Mouse (Mus musculus): Measurements from ENCODE around the gene Hist2h2bb.

The Hist2h2bb gene

DNA sequence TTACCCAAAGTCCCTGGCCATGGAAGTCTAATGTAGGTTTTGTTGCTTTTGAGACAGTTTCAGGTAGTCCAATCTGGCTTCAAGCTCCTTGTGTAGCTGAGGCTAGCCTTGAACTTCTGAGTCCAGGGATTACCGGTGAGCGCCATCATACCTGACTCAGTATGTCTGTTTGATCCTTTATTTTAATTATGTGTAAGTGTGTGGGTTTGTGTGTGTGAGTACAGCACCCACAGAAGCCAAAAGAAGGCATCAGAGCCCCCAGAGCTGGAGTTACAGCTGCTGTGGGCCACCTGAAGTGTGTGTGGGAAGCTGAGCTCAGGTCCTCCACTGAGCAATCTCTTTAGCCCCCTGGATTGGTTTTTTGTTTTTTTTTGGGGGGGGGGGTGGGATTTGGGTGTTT is 30.0 kb downstream of the Hist2h2bb start:
- POLR2A ChIA-PET: interaction anchor here in 3 of 4 experiments (0.6 to 2.7 kb wide), 5 partner anchors 10 to 115 kb away, joined by 3 to 16 read pairs (median 4); partner anchors contain the start of genes Hist2h2bb (in 1 of the 3) and Hist2h3b (in 1 of the 3)
- CTCF ChIA-PET: interaction anchor here in 2 of 4 experiments (0.6 to 1.2 kb wide), 3 partner anchors 22 to 696 kb away, joined by 3 to 4 read pairs (median 3); no protein-coding TSS in a partner anchor

DNA sequence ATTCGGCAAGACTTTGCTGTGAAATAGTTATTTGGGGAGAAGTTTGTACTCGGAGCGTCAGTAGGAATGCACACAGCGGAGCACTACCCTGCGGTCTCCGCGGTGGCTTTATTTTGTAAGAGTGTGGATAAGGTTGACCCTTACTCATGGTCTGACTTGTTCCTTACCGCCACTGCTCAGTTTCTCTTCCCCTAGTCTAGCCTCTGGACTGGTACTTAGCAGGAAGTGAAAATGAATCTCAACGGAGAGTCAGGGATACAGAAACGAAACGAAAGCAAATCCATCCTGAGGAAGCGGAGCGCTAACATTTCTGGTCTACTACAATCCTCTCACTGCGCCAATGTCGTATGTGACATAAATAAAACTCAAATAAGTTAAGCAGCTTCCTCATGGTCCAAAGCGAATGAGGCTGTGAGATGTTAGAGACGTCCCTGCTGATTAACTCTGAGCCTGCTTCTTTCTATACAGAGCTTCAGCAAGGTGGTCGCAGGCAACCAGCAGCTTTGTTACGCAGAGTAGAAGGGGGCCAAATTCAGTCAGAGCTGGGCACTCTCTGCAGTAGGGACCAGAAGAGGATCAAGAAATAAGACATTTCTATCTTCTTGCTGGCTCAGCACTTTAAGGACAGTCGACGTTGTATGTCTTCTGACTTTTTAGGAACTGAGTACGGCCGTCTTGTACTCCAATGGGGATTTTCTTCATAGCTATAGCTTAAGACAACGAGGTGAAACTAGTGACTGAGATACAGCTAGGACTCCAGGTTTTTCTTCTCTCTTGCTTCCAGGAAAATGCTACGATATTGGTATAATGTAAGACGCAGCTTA is 31.4 kb downstream of the Hist2h2bb start:
- ChIA-PET CTCF (interaction anchor here in 3 of 4 experiments (0.6 to 2.2 kb wide), 6 partner anchors 13 to 1182 kb away, joined by 3 to 8 read pairs (median 3); no protein-coding TSS in a partner anchor), POLR2A (interaction anchor here in 3 of 4 experiments (0.6 to 2.7 kb wide), 14 partner anchors 8 to 419 kb away, joined by 3 to 16 read pairs (median 3); partner anchors contain the start of genes Hist2h2bb (in 2 of the 3), Ciart (in 1 of the 3), Hist2h3b (in 1 of the 3) and Polr3gl (in 1 of the 3))

DNA sequence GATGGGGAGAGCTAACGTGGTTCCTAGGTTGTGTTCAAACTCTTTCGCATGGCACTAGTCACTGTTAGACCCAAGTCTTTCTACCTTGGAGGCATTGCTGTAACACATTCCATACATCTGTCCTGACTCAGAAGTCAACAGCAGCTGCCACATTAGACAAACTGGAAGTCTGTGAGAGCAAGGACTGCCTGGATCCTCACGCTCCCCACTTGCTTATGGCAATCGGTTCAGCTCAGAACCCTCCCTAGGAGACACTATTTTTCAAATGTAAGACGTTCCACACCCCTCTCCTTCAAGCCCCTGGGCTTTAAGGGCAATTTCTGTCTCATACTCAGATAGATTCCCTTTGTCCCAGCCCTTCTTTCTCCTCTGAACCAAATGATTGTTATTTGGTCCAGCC is 32.5 kb downstream of the Hist2h2bb start:
- ChIA-PET POLR2A (interaction anchor here in 3 of 4 experiments (0.5 to 2.7 kb wide), 7 partner anchors 9 to 139 kb away, joined by 3 to 16 read pairs (median 3); partner anchors contain the start of genes Hist2h2bb (in 1 of the 3) and Hist2h3b (in 1 of the 3)), CTCF (interaction anchor here in 3 of 4 experiments (0.6 to 2.2 kb wide), 3 partner anchors 15 to 24 kb away, joined by 3 to 8 read pairs (median 3); no protein-coding TSS in a partner anchor)

DNA sequence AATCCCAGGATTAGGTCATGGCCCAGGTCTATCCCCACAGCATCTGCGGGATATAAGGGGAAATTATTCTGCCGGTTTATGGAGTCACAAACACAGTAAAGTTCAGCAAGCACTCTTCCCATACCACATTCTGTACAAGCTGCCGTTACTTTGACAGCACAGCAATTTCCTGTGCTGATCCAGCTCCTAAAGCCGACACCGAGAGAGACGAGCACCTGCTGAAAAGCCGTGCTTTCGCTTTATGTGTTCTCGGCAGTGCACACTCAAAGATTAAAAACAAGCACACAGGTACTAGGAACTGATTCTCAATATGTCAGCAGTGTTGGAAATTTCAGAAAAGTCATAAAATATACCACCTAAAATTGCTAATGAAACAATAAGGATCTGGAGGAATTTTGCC is 37.0 kb downstream of the Hist2h2bb start:
- CTCF ChIA-PET: interaction anchor here in 1 of 4 experiments (0.5 to 0.6 kb wide), 2 partner anchors 138 to 333 kb away, joined by 3 to 8 read pairs; no protein-coding TSS in a partner anchor
- POLR2A ChIA-PET: interaction anchor here in 2 of 4 experiments (0.6 to 4.4 kb wide), 2 partner anchors 10 to 29 kb away, joined by 3 to 18 read pairs; no protein-coding TSS in a partner anchor

DNA sequence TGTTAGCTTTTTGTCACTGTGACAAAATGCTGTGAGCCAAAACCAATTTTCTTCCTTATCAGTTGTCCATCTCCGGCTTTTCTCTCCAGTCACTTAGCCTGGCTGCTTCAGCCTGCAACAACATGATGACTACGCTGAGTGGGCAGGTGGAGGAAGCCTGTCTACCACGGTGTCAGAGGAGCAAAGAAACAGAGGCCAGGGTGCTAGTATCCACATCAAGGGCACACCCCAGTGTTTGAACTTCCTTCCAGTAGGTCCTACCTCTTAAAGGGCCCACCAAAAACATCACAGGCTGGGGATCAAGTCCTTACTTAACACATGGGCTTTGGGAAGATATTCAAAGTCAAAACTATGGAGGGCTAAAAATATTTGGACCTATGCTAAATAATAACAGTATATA is 39.9 kb downstream of the Hist2h2bb start:
- ChIA-PET CTCF (no interaction called here), POLR2A (interaction anchor here in 1 of 4 experiments (1.2 to 1.3 kb wide), 2 partner anchors 17 to 40 kb away, joined by 4 read pairs; partner anchors contain the start of gene Hist2h2bb)

DNA sequence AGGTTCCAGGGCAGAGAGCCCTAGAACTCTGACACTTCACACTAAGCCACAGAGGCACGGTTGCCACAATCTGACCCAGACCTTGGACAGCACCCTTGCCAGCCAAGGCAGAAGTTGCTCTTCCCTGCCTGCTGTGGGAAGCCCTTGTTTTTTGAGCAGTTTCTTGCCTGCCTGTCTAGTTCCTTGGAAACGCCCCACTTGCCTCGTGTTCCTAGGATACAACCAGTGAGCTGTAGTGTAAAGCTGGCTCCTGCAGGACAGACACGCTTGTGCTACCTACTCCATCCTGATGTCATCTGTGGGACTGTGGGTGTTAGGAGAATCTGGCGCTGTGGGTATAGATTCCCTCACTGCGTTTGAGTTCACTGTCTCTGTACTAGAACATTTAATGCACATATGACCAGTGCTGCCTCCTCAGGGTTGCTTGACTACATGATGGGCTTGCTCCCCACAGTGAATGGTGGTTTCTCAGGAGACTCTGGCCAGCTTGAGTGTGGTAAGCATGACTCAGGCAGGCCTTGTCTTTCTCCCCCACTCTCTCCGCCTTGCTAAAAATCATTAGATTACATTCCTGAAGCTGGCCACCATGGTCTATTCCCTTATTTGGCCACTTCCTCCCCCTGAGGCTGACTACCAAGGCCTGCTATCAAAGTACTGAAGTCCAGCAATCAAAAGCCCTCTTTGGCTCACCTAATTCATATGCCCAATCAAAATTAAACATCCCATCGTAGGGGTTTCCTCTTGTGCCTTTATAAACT is 43.0 kb downstream of the Hist2h2bb start:
- CTCF ChIA-PET: no interaction called here

More for the DNA sequence above, 43.0 kb downstream of the Hist2h2bb start:
- POLR2A ChIA-PET: interaction anchor here in 3 of 4 experiments (0.6 to 2.2 kb wide), 7 partner anchors 12 to 233 kb away, joined by 3 to 7 read pairs (median 3); no protein-coding TSS in a partner anchor

All from embryonic stem cell, embryonic (primary cell).